Mouse (Mus musculus): Measurements from ENCODE around the gene Nfatc2. TPM values are rescaled to one million over a fixed set of nuclear protein-coding genes. Genes with fewer than 3 reads are reported as not detected.

The Nfatc2 gene
- polyA plus RNA-seq, 1 experiment, result 61.9 TPM

DNA sequence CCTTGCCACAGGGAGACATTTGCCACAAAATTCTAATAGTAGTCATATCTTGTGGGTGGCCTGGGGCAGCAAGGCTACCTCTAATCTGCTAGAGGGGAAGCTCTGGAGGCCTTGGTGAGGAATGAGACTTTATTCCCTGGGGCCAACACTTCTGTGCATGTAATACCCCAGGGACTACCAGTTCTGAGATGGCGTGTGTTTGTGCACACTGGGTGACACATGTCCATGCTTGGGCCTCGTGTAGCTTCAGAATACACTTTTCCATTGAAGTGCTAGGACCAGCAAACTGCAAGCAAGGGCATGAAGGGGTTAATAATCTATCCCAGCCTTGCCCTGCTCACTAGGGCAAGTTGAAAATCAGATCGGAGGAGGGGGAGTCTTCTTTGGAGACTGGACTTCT, 58.4 kb downstream of the Nfatc2 start:
- no peak overlapping the region for H3K4me3 ChIP-seq (ENCODE audit: insufficient read depth, low read length)
- TF ChIP-seq POLR2A (IDR thresholded peaks at IDR 0.05; ENCODE audit: borderline replicate concordance, low read depth, low read length) (no peak), CTCF (IDR thresholded peaks at IDR 0.05; ENCODE audit: low read depth, low read length) (no peak)
- no peak overlapping the region for H3K27ac ChIP-seq (ENCODE audit: insufficient read depth, low read depth, low read length)
- H3K4me1 ChIP-seq (ENCODE audit: control insufficient read depth, insufficient read depth, low read length), result peaks cover 80% of the 10 kb centered on the region

GRCm38 (mm10) chr2:168541223-168541622, 60.2 kb downstream of the Nfatc2 start:
- no peak for TF ChIP-seq CTCF (IDR thresholded peaks at IDR 0.05; ENCODE audit: low read depth, low read length)
- TF ChIP-seq POLR2A (IDR thresholded peaks at IDR 0.05; ENCODE audit: borderline replicate concordance, low read depth, low read length), result no peak
- no peak overlapping the region for H3K4me3 ChIP-seq (ENCODE audit: insufficient read depth, low read length)
- H3K4me1 ChIP-seq (ENCODE audit: control insufficient read depth, insufficient read depth, low read length), result peaks cover 76% of the 10 kb centered on the region
- peak overlapping the region; percentile 91 for H3K27ac ChIP-seq (ENCODE audit: insufficient read depth, low read depth, low read length)

DNA sequence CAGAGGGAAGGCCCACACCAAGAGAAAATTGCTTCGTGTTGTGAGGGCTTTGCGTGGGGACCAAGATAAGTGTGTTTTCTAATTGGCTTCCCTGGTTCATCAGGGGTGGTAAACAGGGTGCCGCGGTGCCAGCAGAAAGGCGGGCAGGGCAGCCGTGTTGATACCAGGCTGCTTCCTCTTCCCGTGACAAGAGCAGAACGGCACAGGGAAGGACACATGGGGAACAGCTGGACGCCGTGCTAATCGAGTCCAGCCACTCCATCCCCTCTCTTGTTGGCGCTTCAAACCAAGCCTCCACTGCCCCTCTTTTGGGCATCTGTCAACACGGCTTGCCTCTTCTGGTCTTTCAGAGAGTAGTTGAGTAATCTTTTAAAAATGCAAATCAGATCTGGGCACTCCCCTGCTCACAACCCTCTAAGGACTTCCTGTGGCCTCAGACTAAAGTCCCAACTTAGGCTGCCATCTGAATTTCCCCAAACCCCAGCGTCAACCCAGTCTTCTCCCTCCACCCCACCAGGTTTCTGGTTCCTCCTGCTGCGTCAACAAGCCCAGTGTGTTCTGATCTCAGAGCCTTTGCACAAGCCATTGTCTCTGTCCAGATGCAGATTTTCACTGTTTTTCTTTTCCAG, 61.7 kb downstream of the Nfatc2 start:
- peak overlapping the region; percentile 89 for H3K27ac ChIP-seq (ENCODE audit: insufficient read depth, low read depth, low read length)
- H3K4me1 ChIP-seq (ENCODE audit: control insufficient read depth, insufficient read depth, low read length), result peaks cover 62% of the 10 kb centered on the region
- TF ChIP-seq POLR2A (IDR thresholded peaks at IDR 0.05; ENCODE audit: borderline replicate concordance, low read depth, low read length) (no peak), CTCF (IDR thresholded peaks at IDR 0.05; ENCODE audit: low read depth, low read length) (no peak)
- H3K4me3 ChIP-seq (ENCODE audit: insufficient read depth, low read length), result peak overlapping the region; percentile 5

- no peak for TF ChIP-seq CTCF (IDR thresholded peaks at IDR 0.05; ENCODE audit: low read depth, low read length)
- TF ChIP-seq POLR2A (IDR thresholded peaks at IDR 0.05; ENCODE audit: borderline replicate concordance, low read depth, low read length), result no peak
- peak overlapping the region; percentile 89 for H3K27ac ChIP-seq (ENCODE audit: insufficient read depth, low read depth, low read length)
- peaks cover 55% of the 10 kb centered on the region for H3K4me1 ChIP-seq (ENCODE audit: control insufficient read depth, insufficient read depth, low read length)
- peak overlapping the region; percentile 5 for H3K4me3 ChIP-seq (ENCODE audit: insufficient read depth, low read length)
These were observed 62.4 kb downstream of the Nfatc2 start for GRCm38 (mm10) chr2:168539026-168539425.

DNA sequence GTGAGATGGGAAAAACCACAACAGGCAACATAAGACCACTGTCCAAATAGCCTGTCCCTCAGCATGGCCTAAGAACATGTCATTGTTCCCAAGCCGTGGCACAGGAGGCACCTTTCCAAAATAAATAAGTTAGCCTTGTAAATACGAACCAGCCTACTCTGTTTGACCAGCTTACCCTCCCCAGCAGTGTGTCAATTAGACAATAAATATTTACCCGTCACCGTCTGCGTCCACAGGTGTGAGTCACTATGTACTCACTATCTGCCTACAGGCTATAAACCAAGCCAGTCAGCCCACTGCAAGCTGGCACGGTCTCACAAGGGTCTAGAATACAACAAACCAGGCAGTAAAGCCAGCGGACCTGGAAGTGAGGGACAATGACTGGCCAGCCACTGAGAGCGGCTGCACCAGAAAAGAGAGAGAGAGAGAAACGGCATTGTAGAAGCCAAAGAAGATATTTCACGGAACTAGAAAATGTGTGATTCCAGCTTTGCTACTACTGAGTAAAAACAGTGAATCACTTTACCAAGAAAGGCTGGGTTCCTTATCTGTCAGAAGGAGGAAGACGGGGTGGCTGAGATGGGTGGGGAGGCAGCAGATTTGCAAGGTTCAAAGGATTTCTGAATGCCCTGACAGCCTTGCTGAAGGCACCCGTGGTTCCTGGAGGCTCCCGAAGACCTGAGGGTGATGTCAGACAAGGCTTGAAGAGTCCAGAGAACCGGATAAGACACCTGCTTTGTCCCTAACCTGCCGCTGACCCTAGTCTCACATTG, 69.2 kb downstream of the Nfatc2 start:
- Histone ChIP-seq H3K27ac (ENCODE audit: insufficient read depth, low read depth, low read length) (no peak overlapping the region), H3K4me1 (ENCODE audit: control insufficient read depth, insufficient read depth, low read length) (peaks cover 2% of the 10 kb centered on the region; the same call in 1 of the 2 replicates), H3K4me3 (ENCODE audit: insufficient read depth, low read length) (no peak overlapping the region)
- TF ChIP-seq CTCF (IDR thresholded peaks at IDR 0.05; ENCODE audit: low read depth, low read length) (no peak), POLR2A (IDR thresholded peaks at IDR 0.05; ENCODE audit: borderline replicate concordance, low read depth, low read length) (no peak)

DNA sequence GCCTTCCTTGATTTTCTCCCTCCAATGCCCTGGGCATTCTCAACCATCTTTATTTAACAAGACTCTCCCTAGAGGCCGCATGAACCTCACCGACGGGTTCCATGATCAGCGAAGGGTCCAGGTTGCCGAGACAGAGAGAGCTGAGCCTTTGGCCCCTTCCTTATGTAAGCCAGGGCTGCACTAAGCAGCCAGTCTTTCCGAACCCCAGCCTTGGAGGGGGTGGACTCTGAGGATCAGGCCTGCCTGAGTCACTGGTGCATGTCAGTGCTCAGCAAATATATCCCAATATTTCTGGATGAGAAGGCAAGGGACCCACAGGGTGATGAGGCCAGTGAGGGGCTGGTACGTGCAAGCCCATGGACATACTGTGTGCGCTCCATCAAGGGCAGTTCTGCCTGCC, 72.9 kb downstream of the Nfatc2 start:
- Histone ChIP-seq H3K4me3 (ENCODE audit: insufficient read depth, low read length) (no peak overlapping the region), H3K27ac (ENCODE audit: insufficient read depth, low read depth, low read length) (no peak overlapping the region), H3K4me1 (ENCODE audit: control insufficient read depth, insufficient read depth, low read length) (peaks cover 10% of the 10 kb centered on the region)
- no peak for TF ChIP-seq CTCF (IDR thresholded peaks at IDR 0.05; ENCODE audit: low read depth, low read length)
- no peak for TF ChIP-seq POLR2A (IDR thresholded peaks at IDR 0.05; ENCODE audit: borderline replicate concordance, low read depth, low read length)

GRCm38 (mm10) chr2:168527430-168527792, 74.0 kb downstream of the Nfatc2 start:
- no peak overlapping the region for H3K27ac ChIP-seq (ENCODE audit: insufficient read depth, low read depth, low read length)
- peaks cover 10% of the 10 kb centered on the region for H3K4me1 ChIP-seq (ENCODE audit: control insufficient read depth, insufficient read depth, low read length)
- no peak overlapping the region for H3K4me3 ChIP-seq (ENCODE audit: insufficient read depth, low read length)
- TF ChIP-seq POLR2A (IDR thresholded peaks at IDR 0.05; ENCODE audit: borderline replicate concordance, low read depth, low read length), result no peak
- TF ChIP-seq CTCF (IDR thresholded peaks at IDR 0.05; ENCODE audit: low read depth, low read length), result no peak

DNA sequence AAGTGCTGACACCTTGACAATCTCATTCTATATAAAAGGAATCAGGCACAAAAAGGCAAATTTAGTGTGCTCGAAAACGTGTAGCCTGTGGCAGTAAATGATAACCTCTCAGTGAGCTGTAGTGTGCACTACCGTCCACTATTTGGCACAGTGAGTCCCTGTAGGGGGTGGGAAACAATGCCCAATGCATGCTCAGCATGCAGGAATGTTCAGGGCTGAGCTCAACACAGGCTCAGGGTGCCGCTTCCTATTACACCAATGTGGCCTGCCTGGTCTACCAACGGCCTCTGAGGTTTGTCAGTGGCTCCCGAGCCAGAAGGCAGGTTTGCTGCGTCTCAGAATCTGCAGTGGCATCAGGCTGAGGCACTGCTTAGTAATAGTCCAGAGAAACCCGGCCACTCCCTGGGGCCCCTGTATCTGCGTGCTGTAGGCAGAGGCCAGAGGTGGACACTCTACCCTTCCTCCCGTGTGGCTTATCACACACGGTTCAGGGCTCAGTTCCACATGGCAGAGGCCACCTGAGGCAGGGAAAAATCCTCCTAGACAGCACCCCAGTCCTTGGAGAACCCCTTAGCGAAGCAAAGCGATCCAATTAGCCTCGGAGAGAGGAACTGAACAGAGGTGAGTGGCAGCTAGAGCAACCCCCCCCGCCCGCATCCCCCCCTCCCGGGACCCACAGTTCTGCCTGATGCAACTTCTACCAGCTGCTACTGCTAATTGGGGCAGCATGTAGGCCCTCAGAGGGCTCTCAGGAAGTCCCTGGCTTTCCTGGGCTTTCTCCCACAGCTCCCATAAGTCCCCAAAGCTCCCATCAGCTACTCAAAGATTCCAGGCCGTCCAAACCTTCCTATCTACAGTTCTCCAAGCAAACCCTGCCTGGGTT, 74.7 kb downstream of the Nfatc2 start:
- no peak for TF ChIP-seq CTCF (IDR thresholded peaks at IDR 0.05; ENCODE audit: low read depth, low read length)
- no peak for TF ChIP-seq POLR2A (IDR thresholded peaks at IDR 0.05; ENCODE audit: borderline replicate concordance, low read depth, low read length)
- no peak overlapping the region for H3K27ac ChIP-seq (ENCODE audit: insufficient read depth, low read depth, low read length)
- H3K4me3 ChIP-seq (ENCODE audit: insufficient read depth, low read length), result no peak overlapping the region
- H3K4me1 ChIP-seq (ENCODE audit: control insufficient read depth, insufficient read depth, low read length), result peaks cover 10% of the 10 kb centered on the region

DNA sequence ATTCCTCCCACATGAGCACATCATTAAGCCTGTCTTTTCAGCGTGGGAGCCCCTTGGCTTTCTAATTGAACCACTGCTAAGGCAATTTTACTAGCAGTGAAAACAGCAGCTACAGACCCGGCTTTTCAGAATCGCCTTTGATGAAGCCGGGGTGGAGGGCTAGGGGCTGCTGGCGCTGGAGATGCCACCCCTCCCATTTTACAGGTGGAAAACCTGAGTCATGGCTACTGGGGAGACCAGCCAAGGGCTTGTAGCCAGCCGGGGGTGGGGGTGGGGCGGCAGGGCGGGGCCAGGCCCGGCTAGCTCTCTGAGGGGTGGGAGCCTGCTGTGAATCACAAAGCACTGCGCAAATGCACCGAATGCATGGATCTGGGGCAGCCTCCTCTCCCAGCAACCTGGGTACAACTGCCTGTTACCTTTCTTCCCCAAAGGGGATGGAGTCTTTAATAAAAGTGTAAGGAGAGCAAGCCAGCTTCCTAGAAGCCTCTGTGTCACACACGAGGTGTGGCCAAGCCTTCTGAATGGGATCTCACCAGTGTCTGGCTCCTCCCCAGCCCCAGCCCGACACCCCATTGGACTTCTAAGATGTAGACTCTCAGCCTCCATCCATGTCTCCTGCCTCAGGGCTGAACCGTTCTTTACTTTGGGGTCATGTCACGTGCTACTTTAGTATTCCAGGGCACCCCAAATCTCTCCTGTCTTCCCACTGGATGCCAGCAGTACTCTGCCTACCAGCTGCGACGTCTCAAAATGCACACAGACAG, 75.9 kb downstream of the Nfatc2 start:
- H3K4me3 ChIP-seq (ENCODE audit: insufficient read depth, low read length), result peak overlapping the region; percentile 8
- H3K27ac ChIP-seq (ENCODE audit: insufficient read depth, low read depth, low read length), result no peak overlapping the region
- H3K4me1 ChIP-seq (ENCODE audit: control insufficient read depth, insufficient read depth, low read length), result peaks cover 10% of the 10 kb centered on the region
- no peak for TF ChIP-seq POLR2A (IDR thresholded peaks at IDR 0.05; ENCODE audit: borderline replicate concordance, low read depth, low read length)
- TF ChIP-seq CTCF (IDR thresholded peaks at IDR 0.05; ENCODE audit: low read depth, low read length), result no peak
